Mouse (Mus musculus): ENCODE measurements at regions not wholly inside any gene's neighbourhood (a gene's known extent, or its start where the extent isn't known, plus 50 kb on each side); places are given as distances from the start of the nearest gene placed in this dataset.
"Not testable (repeated sequence)": the region's sequence is repeated elsewhere in the genome, so short reads cannot be mapped to it uniquely, and the experiment has no call there.

DNA sequence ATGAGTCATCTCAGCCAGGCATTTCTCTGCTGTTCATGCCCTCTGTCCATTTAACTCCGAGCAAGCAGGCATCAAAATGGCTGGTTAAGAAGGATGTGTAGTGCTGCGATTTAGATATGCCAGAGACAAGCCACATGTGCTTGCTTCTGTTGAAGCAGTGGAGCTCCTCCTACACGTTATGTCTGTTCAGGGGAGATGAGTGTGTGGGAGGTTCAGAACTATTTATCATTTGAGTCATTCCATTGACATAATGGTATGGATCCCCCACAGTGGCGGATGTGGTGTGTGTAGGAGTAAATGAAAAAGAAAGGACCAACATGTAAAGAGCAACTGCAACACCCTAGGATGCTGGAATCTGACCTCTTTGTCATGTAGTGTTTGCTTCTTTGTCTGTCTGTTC lies 517.6 kb downstream of the Dad1 start:
- DNase-seq (ENCODE audit: extremely low spot score in 1 of 2, low spot score in 1 of 2), result not testable (repeated sequence)

DNA sequence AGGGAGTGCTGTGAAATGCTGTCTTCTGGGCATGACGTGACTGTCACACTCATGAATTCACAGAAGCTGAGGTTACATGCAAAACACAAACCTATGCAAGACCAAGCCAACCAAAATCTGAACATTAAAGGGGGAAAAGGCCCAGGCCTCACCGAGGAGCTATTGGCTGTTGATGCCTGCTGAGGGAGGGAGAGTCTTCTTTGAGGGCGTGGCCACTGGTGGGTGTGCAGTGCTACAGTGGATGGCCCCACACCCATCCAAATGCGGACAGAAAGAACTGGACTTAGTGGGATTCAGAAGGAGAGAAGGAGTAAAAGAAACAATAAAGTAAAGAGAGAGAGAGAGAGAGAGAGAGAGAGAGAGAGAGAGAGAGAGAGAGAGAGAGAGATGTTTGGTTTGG lies 522.3 kb downstream of the Dad1 start:
- DNase-seq (ENCODE audit: extremely low spot score in 1 of 2, low spot score in 1 of 2), result not testable (repeated sequence)

DNA sequence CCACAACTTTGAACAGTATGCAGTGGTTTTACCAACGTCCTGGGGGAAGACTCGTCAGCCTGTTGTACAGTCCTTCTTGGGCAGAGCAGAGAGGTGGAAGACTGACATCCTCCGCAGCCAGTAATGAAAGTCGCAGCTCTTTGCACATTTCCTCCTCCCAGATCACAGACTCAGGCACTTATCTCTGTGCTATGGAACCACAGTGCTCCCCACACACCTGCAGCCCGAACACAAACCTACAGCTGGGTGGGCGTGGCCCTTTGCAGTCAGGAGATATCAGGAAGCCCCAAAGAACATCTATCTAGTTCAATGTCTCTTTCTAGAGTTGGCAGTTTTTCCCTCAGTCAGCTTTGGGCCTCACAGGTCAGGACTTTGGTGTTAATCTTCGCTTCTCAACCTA lies 524.0 kb downstream of the Dad1 start:
- DNase-seq (ENCODE audit: extremely low spot score in 1 of 2, low spot score in 1 of 2), result not testable (repeated sequence)

DNA sequence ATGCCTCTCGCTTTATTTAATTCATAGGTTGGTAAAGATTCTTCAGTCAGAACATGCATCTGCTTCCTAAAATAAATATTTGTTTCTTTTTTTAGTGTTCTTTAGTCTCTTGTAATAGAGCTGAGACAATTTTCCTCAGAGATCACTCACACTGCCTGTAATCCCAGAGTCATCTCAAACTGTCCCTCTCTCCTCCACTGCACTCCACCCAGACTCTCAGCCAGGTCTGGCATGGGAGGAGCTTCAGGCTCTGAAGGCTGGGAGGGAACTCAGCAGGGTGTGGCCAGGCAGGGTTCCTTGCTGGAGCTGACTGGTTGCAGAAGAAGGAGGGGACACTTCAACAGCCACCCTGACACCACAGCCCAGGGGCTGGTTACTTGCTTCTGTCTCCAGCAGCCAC lies 524.8 kb downstream of the Dad1 start:
- not testable (repeated sequence) for DNase-seq (ENCODE audit: extremely low spot score in 1 of 2, low spot score in 1 of 2)

GRCm38 (mm10) chr14:53726914-53727313 lies 527.0 kb downstream of the Dad1 start:
- DNase-seq (ENCODE audit: extremely low spot score in 1 of 2, low spot score in 1 of 2), result not testable (repeated sequence)

DNA sequence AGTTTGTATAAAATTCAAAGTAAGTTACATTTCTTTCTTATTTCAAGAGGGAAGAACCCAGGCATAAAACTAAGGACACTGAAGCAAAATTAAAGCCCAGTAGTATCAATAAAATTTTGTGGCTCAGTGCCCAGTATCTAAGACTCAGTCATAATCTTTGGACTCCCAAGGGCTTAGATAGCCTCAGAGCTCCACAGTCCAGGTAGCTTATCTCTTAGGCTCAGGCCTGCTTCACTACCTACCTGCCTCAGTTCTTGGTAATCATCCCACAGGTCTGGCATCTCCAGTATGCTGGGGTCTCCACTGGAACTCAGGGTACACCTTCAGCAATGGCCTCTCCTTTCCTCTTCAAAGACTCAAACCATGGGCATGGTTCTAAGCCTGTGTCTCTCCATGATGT lies 530.3 kb downstream of the Dad1 start:
- DNase-seq (ENCODE audit: extremely low spot score in 1 of 2, low spot score in 1 of 2), result not testable (repeated sequence)

DNA sequence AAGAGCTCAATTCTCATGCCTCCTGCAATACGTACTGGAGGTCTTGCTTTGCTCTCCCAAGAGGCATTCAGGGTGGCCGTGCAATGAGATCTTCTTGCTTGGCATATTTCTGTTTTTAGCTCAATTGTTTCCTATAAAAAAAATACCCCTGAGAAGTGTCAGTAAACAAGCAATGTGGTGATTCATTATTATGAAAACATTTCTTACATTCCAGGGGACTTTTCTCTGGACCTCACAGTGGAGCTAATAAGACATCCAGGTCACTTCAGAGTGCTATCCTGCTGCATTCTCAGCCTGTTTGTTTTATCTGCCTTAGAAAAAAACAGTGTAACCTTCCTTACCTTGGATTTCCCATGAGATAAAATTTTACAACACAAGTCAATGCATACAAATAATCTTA lies 532.0 kb downstream of the Dad1 start:
- not testable (repeated sequence) for DNase-seq (ENCODE audit: extremely low spot score in 1 of 2, low spot score in 1 of 2)

GRCm38 (mm10) chr14:53709627-53710026 lies 544.3 kb downstream of the Dad1 start:
- peak in 1 of 2 experiments; percentile 4 for DNase-seq (ENCODE audit: extremely low spot score in 1 of 2, low spot score in 1 of 2)

- DNase-seq (ENCODE audit: extremely low spot score in 1 of 2, low spot score in 1 of 2), result not testable (repeated sequence)
Observed at GRCm38 (mm10) chr14:53704351-53704750, 549.6 kb downstream of the Dad1 start.

DNA sequence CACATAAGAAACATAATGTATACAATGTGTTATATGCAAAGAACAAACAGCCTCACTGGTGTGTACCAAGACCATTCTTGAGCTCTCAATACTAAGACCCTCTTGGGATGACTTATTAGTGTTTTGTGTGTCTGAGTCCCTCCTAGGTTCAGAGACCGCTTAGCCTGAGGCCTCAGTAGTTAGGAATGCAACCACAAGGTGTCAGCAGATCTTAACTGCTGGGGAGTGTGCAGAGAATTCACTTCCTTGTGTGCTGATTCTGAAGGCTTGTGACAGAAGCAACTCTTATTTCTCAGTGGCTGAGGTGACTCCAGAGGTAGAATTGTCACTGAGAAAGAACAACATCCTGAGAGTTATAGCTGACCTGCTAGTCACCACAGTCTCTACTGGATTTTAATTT lies 550.3 kb downstream of the Dad1 start:
- not testable (repeated sequence) for DNase-seq (ENCODE audit: extremely low spot score in 1 of 2, low spot score in 1 of 2)

GRCm38 (mm10) chr14:53684100-53684499 lies 569.8 kb downstream of the Dad1 start:
- not testable (repeated sequence) for DNase-seq (ENCODE audit: extremely low spot score in 1 of 2, low spot score in 1 of 2)

GRCm38 (mm10) chr14:53683361-53684015 lies 570.4 kb downstream of the Dad1 start:
- DNase-seq (ENCODE audit: extremely low spot score in 1 of 2, low spot score in 1 of 2), result not testable (repeated sequence)

GRCm38 (mm10) chr14:53682679-53683078 lies 571.2 kb downstream of the Dad1 start:
- DNase-seq (ENCODE audit: extremely low spot score in 1 of 2, low spot score in 1 of 2), result not testable (repeated sequence)

DNA sequence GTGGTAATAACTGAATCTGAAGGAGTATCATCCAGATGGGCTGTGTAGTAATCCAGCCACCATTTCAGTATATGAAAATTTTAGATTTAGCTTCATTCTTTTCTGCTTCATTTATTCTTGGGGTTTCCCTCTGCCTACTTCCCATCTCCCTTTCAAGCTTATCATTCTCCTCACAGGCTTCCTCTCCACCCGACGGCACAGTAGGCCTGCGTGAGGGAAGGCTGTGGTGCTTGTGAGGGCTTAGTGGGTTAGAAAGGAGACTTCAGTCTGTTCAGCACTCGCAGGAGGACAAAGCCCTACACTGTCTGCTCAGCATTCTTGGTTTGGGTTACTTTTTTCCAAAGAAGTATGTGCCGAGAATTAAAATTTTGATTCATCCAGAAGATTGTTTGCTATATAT lies 572.6 kb downstream of the Dad1 start:
- DNase-seq (ENCODE audit: extremely low spot score in 1 of 2, low spot score in 1 of 2), result not testable (repeated sequence)

DNA sequence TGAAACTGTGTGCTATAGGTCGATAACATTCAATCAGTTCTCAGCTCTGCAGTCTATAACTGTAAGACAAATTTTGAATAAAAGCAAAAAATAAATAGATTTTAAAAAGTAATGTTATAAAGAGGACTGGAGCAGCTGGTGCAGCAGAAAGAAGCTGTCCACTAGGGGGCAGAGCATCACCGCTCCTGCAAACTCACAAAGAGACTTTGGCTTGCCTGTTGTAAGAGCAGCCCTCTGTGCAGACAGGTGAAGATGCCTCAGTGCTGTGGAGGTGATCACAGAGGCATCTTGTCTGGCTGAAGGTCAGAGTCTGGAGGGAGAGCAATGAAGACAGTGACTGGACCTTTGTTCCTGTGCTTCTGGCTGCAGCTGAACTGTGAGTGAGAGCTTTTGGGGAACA lies 588.2 kb downstream of the Dad1 start:
- peak in 1 of 2 experiments; percentile 43 for DNase-seq (ENCODE audit: extremely low spot score in 1 of 2, low spot score in 1 of 2)

- DNase-seq (ENCODE audit: extremely low spot score in 1 of 2, low spot score in 1 of 2), result not testable (repeated sequence)
Observed at GRCm38 (mm10) chr14:53662700-53663355, 591.1 kb downstream of the Dad1 start.

DNA sequence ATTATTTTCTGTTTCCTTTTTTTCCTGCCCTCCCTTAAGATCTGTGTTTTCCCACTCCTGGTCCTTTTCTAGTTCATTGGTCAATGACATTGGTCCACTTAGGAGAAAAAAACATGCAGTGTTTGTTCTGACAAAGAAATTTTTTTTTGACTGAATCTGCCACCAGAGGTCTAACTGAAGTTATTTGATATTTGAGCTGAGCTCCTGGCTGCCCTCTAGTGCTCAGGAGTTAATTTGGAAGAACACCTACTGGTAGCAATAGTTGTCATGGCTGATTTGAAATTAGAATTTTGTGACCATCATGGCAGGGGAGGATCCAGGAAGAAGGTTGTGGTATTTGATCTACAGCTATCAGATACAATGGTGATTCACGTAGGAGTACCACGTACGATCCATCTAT lies 599.2 kb downstream of the Dad1 start:
- not testable (repeated sequence) for DNase-seq (ENCODE audit: extremely low spot score in 1 of 2, low spot score in 1 of 2)

- DNase-seq (ENCODE audit: extremely low spot score in 1 of 2, low spot score in 1 of 2), result not testable (repeated sequence)
Observed at GRCm38 (mm10) chr14:53651061-53651460, 602.8 kb downstream of the Dad1 start.

GRCm38 (mm10) chr14:53649189-53649588 lies 604.7 kb downstream of the Dad1 start:
- not testable (repeated sequence) for DNase-seq (ENCODE audit: extremely low spot score in 1 of 2, low spot score in 1 of 2)

DNA sequence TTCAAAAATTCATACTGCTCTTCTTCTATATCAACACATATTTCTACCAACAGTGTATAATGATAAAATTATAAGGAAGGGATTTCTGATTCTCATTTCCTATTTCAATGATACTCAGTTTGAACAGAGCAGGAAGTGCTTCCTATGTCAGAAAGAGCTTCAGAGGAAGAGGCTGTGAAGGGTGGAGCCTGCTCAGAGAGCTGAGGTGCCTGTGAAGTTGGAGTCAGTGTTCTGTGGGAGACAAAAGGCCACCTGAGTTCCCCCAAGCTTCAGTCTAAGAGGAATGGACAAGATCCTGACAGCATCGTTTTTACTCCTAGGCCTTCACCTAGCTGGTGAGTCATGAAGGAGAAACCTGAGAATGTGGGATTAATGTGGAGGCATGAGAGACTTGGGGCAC lies 613.5 kb downstream of the Dad1 start:
- DNase-seq (ENCODE audit: extremely low spot score in 1 of 2, low spot score in 1 of 2), result not testable (repeated sequence)

DNA sequence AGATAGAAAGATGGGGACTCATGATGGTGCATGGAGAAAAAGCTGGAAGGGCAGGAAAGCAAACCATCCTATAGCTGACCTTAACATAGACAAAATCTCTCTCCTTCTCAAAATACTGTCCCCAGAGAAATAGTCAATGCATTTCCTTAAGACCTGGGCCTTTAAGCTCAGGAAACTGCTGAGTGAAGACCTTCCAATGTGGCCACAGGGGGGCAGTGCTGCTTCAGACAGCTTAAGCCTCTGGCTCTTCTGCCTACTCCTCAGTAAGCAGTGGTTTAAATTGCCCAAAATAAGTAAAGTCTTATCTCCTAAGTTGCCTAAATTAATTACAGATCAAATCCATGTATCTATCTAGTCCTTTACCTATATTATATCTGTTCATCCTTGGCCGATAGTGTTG lies 616.2 kb downstream of the Dad1 start:
- peak in 1 of 2 experiments; percentile 14 for DNase-seq (ENCODE audit: extremely low spot score in 1 of 2, low spot score in 1 of 2)

- not testable (repeated sequence) for DNase-seq (ENCODE audit: extremely low spot score in 1 of 2, low spot score in 1 of 2)
Observed at GRCm38 (mm10) chr14:53635206-53635605, 618.7 kb downstream of the Dad1 start.
